ENCODE assay signal across 11 mouse cellular contexts in the genomic region with DNA sequence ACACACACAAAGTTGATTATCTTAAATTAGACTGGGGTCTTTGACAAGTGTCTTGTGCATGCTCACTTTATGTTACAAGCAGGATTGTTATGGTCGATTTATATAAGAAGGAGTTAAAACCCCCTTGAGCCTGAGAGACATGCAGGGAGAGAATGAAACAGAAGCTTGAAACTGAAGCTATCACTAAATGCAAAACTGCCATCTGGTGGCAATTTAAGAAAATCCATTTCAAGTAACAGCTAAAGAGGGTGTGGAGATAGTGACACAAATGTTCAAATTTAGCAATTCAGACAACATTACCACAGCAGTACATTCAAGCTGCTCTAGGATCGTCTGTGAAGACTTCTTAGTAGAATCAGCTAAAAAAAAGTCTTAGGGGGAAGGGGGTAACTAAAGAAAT.
DNase-seq lines count a peak whose midpoint lies in the region; ATAC-seq lines count a peak whose summit lies in the region.
"Had no signal": no experiment of that assay in that cellular context is flagged by ENCODE, and none has a peak within 500 bp of the region (broad histone marks: within the 10 kb centered on the region; RNA-seq: fewer than 3 reads in every experiment).

No protein-coding gene starts in this region.

- peaks cover under 1% of the 10 kb centered on the region; the same call in 1 of the 2 replicates for H3K36me3 ChIP-seq in forebrain, embryonic 16.5 days (ENCODE audit: control insufficient read depth, insufficient read depth)
- H3K36me3 ChIP-seq: stomach, embryonic 15.5 days had no signal

- no peak overlapping the region for H3K9ac ChIP-seq in forebrain, embryonic 16.5 days (replicated peaks; ENCODE audit: low read depth, low read length)
- H3K9ac ChIP-seq: embryonic facial prominence, embryonic 12.5 days; stomach, embryonic 15.5 days had no signal

- H3K27ac ChIP-seq in forebrain, embryonic 16.5 days (ENCODE audit: low read length), result no peak overlapping the region; the same call in 1 of the 2 replicates
- H3K27ac ChIP-seq: embryonic facial prominence, embryonic 12.5 days; stomach, embryonic 15.5 days had no signal

- no peak overlapping the region for H3K4me3 ChIP-seq in forebrain, embryonic 16.5 days (replicated peaks; ENCODE audit: low read length)
- H3K4me3 ChIP-seq: embryonic facial prominence, embryonic 12.5 days; myocyte; stomach, embryonic 15.5 days had no signal

- peaks cover 4% of the 10 kb centered on the region; the same call in 1 of the 2 replicates for H3K4me1 ChIP-seq in forebrain, embryonic 16.5 days (replicated peaks; ENCODE audit: control insufficient read depth, insufficient read depth, low read length)
- H3K4me1 ChIP-seq: embryonic facial prominence, embryonic 12.5 days; stomach, embryonic 15.5 days had no signal

- H3K27me3 ChIP-seq in forebrain, embryonic 16.5 days (replicated peaks; ENCODE audit: control insufficient read depth, insufficient read depth, low read length), result no peaks in the 10 kb centered on the region
- H3K27me3 ChIP-seq: embryonic facial prominence, embryonic 12.5 days; stomach, embryonic 15.5 days had no signal

- no peak overlapping the region for H3K4me2 ChIP-seq in forebrain, embryonic 16.5 days (ENCODE audit: low read length)
- H3K4me2 ChIP-seq: embryonic facial prominence, embryonic 12.5 days; stomach, embryonic 15.5 days had no signal

- no peaks in the 10 kb centered on the region for H3K9me3 ChIP-seq in forebrain, embryonic 16.5 days (ENCODE audit: control insufficient read depth, low read length)
- H3K9me3 ChIP-seq: embryonic facial prominence, embryonic 12.5 days; stomach, embryonic 15.5 days had no signal

- WGBS in forebrain, embryonic 16.5 days, result 39% methylated on average over 2 of the region's 2 CpGs

- ATAC-seq in forebrain, embryonic 16.5 days, result peak; percentile 85
- ATAC-seq: activated CD4-positive, CD25-positive, alpha-beta regulatory T cell, adult 4 months had no signal

- DNase-seq in kidney, adult 9 months, result peak; percentile 17
- no peak for DNase-seq in kidney, adult 11 months
- DNase-seq in thymus, postnatal 0 days (ENCODE audit: low spot score), result peak; percentile 37
- DNase-seq in thymus, postnatal 10 days (ENCODE audit: low spot score in 2 of 2), result no peak
- no peak for DNase-seq in yolk sac, embryonic 10.5 days (ENCODE audit: low spot score)
- DNase-seq in kidney, postnatal 4 days, result no peak

Comparison
In these comparisons a context has a peak if more than half of its experiments do, and no peak if none do; other contexts are left out.
1. DNase-seq: peak in kidney, adult 9 months (single experiment) and thymus, postnatal 0 days (single experiment); none in kidney, adult 11 months (single experiment), thymus, postnatal 10 days (0 of 2), yolk sac, embryonic 10.5 days (single experiment) and kidney, postnatal 4 days (0 of 2).